Mouse (Mus musculus) C2C12 (cell line): ENCODE measurements around the gene Nanos1. TPM values are rescaled to one million over a fixed set of nuclear protein-coding genes. Genes with fewer than 3 reads are reported as not detected.

ENCODE experiments used
- H3K27me3 ChIP-seq: one replicate; pipeline ENCODE4 v1.6.1; 2011; ENCODE audit not compliant: control insufficient read depth, insufficient read depth, insufficient read length
- H3K36me3 ChIP-seq: one replicate; pipeline ENCODE4 v1.6.1; 2011; ENCODE audit not compliant: control insufficient read depth, insufficient read depth
- H3K4me3 ChIP-seq: one replicate; pipeline ENCODE4 v1.5.1; 2011; ENCODE audit warnings: mild to moderate bottlenecking, control low read depth; ENCODE audit not compliant: poor library complexity, insufficient read depth, severe bottlenecking
- H3K79me2 ChIP-seq: one replicate; pipeline ENCODE4 v1.6.1; 2011; ENCODE audit not compliant: control insufficient read depth, insufficient read depth
- H3K79me3 ChIP-seq: one replicate; pipeline ENCODE4 v1.6.1; 2011; ENCODE audit warnings: low read depth, control low read depth
- H3ac ChIP-seq: one replicate; pipeline ENCODE3; 2011; ENCODE audit warnings: low read depth; ENCODE audit not compliant: control insufficient read depth, insufficient read length
- CEBPB ChIP-seq: IDR thresholded peaks from one replicate; pipeline ENCODE4 v1.6.1; 2011; ENCODE audit warnings: low read depth, mild to moderate bottlenecking, control low read depth, moderate library complexity
- CTCF ChIP-seq: IDR thresholded peaks from one replicate; pipeline ENCODE4 v1.5.1; 2011; ENCODE audit not compliant: control insufficient read depth, insufficient read depth, insufficient read length
- FOSL1 ChIP-seq: IDR thresholded peaks from one replicate; pipeline ENCODE4 v1.8.0; 2011; ENCODE audit warnings: mild to moderate bottlenecking, low read length; ENCODE audit not compliant: poor library complexity, insufficient read depth, severe bottlenecking
- MAX ChIP-seq: IDR thresholded peaks from one replicate; pipeline ENCODE4 v1.6.1; 2011; ENCODE audit warnings: mild to moderate bottlenecking, control low read depth
- MYOD1 ChIP-seq: IDR thresholded peaks from one replicate; pipeline ENCODE4 v1.6.1; 2011; ENCODE audit warnings: low read depth; ENCODE audit not compliant: control insufficient read depth, insufficient read length
- MYOG ChIP-seq: IDR thresholded peaks from one replicate; pipeline ENCODE4 v1.6.1; 2011; ENCODE audit not compliant: control insufficient read depth, insufficient read length; ENCODE audit errors: extremely low read depth
- USF1 ChIP-seq: IDR thresholded peaks from one replicate; pipeline ENCODE4 v1.6.1; 2011; ENCODE audit warnings: low read depth, mild to moderate bottlenecking, control low read depth, moderate library complexity
- polyA plus RNA-seq: library from polyadenylated mRNA; unstranded; fragments of >200 nt; fragmentation: generic; extraction: Trizol; gene quantifications from one replicate; pipeline ENCODE4 v1.2.1, GENCODE M21; 2012; ENCODE audit warnings: missing spikeins

Gene Nanos1
- polyA plus RNA-seq, 1 experiment, result 2.8 TPM

GRCm38 (mm10) chr19:60730281-60730852, 25.4 kb upstream of the Nanos1 start:
- peak; percentile 37 for TF ChIP-seq CTCF
- TF ChIP-seq MYOD1, result no peak

GRCm38 (mm10) chr19:60731299-60731698, 24.5 kb upstream of the Nanos1 start:
- H3ac ChIP-seq, result no peak overlapping the region

More at GRCm38 (mm10) chr19:60730281-60730852, 25.4 kb upstream of the Nanos1 start:
- no peaks in the 10 kb centered on the region for H3K79me2 ChIP-seq
- H3K27me3 ChIP-seq, result no peaks in the 10 kb centered on the region
- H3ac ChIP-seq, result no peak overlapping the region
- no peak overlapping the region for H3K4me3 ChIP-seq
- no peaks in the 10 kb centered on the region for H3K36me3 ChIP-seq
- no peaks in the 10 kb centered on the region for H3K79me3 ChIP-seq

DNA sequence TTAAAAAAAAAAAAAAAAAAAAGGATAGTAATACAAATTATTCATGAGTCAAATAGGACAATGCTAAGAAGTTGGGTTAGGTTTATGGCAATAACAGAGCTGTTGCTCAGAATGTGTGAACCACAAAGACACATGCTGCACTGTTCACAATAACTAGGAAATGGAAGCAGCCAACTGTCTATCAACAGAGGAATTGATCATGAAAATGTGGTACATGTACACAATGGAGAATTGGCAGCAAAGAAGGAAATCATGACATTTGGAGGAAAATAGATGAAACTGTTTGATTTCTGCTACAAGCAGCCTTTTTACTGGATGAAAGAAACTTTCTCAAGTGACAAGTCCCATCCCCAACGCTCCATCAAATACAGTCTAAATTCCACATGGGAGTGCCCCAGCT, 23.8 kb upstream of the Nanos1 start:
- TF ChIP-seq FOSL1, result no peak
- TF ChIP-seq MAX, result no peak
- TF ChIP-seq USF1, result no peak
- no peak for TF ChIP-seq MYOG
- no peak for TF ChIP-seq CEBPB
- no peak for TF ChIP-seq MYOD1
- no peak for TF ChIP-seq CTCF
- H3K79me2 ChIP-seq, result no peaks in the 10 kb centered on the region

More at GRCm38 (mm10) chr19:60731299-60731698, 24.5 kb upstream of the Nanos1 start:
- Histone ChIP-seq H3K79me3 (no peaks in the 10 kb centered on the region), H3K36me3 (no peaks in the 10 kb centered on the region), H3K27me3 (no peaks in the 10 kb centered on the region), H3K79me2 (no peaks in the 10 kb centered on the region), H3K4me3 (no peak overlapping the region)
- TF ChIP-seq MYOG (no peak), FOSL1 (no peak), MAX (no peak), USF1 (no peak), CTCF (no peak), MYOD1 (no peak), CEBPB (no peak)

DNA sequence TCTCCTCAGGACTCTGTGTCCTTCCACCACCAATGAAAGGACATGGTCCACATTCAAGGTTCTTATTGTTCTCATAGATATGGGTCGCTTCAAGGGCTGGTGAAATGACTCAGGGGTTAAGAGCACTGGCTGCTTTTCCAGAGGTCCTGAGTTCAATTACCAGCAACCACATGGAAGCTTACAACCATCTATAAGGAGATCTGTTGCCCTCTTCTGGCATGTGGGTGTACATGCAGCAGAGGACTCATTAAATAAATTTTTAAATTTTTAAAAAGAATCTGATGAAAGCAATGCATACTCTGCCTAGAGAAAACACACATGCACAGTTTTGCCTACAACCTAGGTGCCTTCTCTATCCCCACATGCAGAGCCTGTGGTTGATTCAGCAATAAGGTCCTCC, 15.2 kb upstream of the Nanos1 start:
- Histone ChIP-seq H3K79me2 (no peaks in the 10 kb centered on the region), H3K27me3 (peaks cover 3% of the 10 kb centered on the region), H3K79me3 (no peaks in the 10 kb centered on the region), H3ac (no peak overlapping the region), H3K4me3 (no peak overlapping the region), H3K36me3 (no peaks in the 10 kb centered on the region)
- TF ChIP-seq MYOD1 (no peak), MYOG (no peak), CTCF (no peak), CEBPB (no peak), MAX (no peak), FOSL1 (no peak), USF1 (no peak)

More for the DNA sequence above, 23.8 kb upstream of the Nanos1 start:
- no peaks in the 10 kb centered on the region for H3K36me3 ChIP-seq
- H3ac ChIP-seq, result no peak overlapping the region
- H3K27me3 ChIP-seq, result no peaks in the 10 kb centered on the region
- H3K4me3 ChIP-seq, result no peak overlapping the region
- H3K79me3 ChIP-seq, result no peaks in the 10 kb centered on the region

DNA sequence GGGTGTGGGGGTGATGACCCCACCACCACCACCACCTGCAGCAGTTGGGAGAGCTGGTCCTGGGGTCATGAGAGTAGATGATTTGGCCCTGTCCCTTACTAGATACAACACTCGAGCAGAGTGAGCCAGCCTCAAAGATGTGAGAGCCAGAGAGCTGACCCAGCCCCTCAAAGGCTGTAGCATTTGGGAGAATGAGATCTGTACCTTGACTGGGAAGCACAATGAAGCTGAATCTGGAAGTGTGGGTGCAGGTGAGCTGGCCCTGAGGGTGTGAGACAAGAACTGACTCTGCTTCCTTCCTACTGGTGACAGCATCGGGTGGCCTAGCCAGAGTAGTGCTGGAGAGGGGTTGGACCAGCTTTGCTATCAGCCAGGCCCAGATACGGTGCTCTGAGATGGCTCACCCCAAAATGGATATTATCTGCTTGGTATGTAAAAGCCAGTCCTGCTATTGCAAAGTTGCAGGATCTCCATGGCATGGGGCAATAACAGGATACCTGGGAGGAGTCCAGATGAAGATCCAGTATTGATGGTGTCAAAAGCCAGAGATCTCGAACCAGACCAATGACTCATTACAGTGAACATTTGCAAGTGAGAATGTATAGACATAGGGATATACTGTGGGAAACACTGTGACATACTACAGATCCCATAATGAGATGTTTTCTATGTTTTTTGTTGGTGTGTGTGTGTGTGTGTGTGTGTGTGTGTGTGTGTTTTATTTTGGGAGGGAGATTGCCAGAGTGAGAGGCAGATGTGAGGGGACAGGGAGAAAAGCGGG, 11.8 kb upstream of the Nanos1 start:
- no peaks in the 10 kb centered on the region for H3K36me3 ChIP-seq
- no peak overlapping the region for H3ac ChIP-seq
- H3K79me2 ChIP-seq, result no peaks in the 10 kb centered on the region
- no peak overlapping the region for H3K4me3 ChIP-seq
- H3K27me3 ChIP-seq, result peaks cover 3% of the 10 kb centered on the region
- TF ChIP-seq USF1 (no peak), CTCF (no peak)
- H3K79me3 ChIP-seq, result no peaks in the 10 kb centered on the region

DNA sequence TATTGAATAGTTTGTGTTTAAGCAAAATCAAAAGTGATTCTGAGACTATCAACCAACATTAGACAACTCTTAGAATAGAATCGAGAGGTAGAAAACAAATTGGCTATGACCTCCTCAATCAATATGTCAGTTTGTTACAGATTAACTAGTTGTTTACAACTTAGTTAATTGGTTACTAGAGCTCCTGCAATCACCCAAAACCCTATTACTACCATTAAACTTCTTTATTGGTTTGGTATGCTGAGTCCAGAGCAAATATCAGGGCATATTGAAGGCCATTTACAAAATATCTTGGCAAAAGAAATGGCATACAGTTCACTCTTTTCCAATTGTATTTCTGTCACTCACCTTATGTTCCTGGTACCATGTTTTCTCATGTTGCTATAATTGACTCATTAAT, 8.0 kb upstream of the Nanos1 start:
- H3K27me3 ChIP-seq, result peaks cover 3% of the 10 kb centered on the region
- no peak overlapping the region for H3K4me3 ChIP-seq
- TF ChIP-seq FOSL1, result no peak
- no peak for TF ChIP-seq CEBPB
- no peak for TF ChIP-seq MYOD1
- no peak for TF ChIP-seq CTCF
- TF ChIP-seq MYOG, result no peak
- no peak for TF ChIP-seq USF1
- no peak for TF ChIP-seq MAX
- no peak overlapping the region for H3ac ChIP-seq
- no peaks in the 10 kb centered on the region for H3K79me3 ChIP-seq
- no peaks in the 10 kb centered on the region for H3K36me3 ChIP-seq
- H3K79me2 ChIP-seq, result no peaks in the 10 kb centered on the region
